Mouse (Mus musculus) CH12.LX (cell line): Measurements from ENCODE around the gene Zswim5.

ENCODE experiments used
- CTCF ChIP-seq, 2 experiments: IDR thresholded peaks in 1 of 2; conservative IDR thresholded peaks in 1 of 2; 2 replicates each; pipeline ENCODE4 v1.5.1; 2011 to 2012; ENCODE audit warnings: low read depth in 2 of 2, low read length in 2 of 2, improper control_type of control experiment in 1 of 2, inconsistent platforms in 1 of 2, mild to moderate bottlenecking in 1 of 2, moderate library complexity in 1 of 2
- ETS1 ChIP-seq: conservative IDR thresholded peaks from 2 replicates; pipeline ENCODE4 v1.6.1; 2012; ENCODE audit warnings: low read depth, mild to moderate bottlenecking, inconsistent platforms, low read length, improper control_type of control experiment, moderate library complexity
- GABPA ChIP-seq: IDR thresholded peaks from 2 replicates; pipeline ENCODE4 v1.6.1; 2012; ENCODE audit warnings: low read depth, low read length, improper control_type of control experiment, inconsistent platforms; ENCODE audit not compliant: insufficient replicate concordance
- HCFC1 ChIP-seq: IDR thresholded peaks from 2 replicates; pipeline ENCODE4 v1.6.1; 2012; ENCODE audit warnings: low read depth, mild to moderate bottlenecking, inconsistent platforms, low read length, improper control_type of control experiment
- IRF4 ChIP-seq: IDR thresholded peaks from 2 replicates; pipeline ENCODE4 v1.6.1; 2014; ENCODE audit warnings: low read depth, mild to moderate bottlenecking, inconsistent platforms, low read length, improper control_type of control experiment
- MAX ChIP-seq: IDR thresholded peaks from 2 replicates; pipeline ENCODE4 v1.6.1; 2011; ENCODE audit warnings: low read length, improper control_type of control experiment
- MAZ ChIP-seq: IDR thresholded peaks from 2 replicates; pipeline ENCODE4 v1.6.1; 2012; ENCODE audit warnings: low read depth, mild to moderate bottlenecking, inconsistent platforms, low read length, improper control_type of control experiment, moderate library complexity
- POLR2A ChIP-seq: IDR thresholded peaks from 2 replicates; pipeline ENCODE4 v1.6.1; 2011; ENCODE audit warnings: low read depth, mild to moderate bottlenecking, improper control_type of control experiment, low read length
- ZKSCAN1 ChIP-seq: IDR thresholded peaks from 2 replicates; pipeline ENCODE4 v1.6.1; 2012; ENCODE audit warnings: low read depth, inconsistent platforms, low read length, improper control_type of control experiment, borderline replicate concordance
- ZNF384 ChIP-seq: IDR thresholded peaks from 2 replicates; pipeline ENCODE4 v1.6.1; 2012; ENCODE audit warnings: low read depth, low read length, improper control_type of control experiment, inconsistent platforms

- no peak for TF ChIP-seq CTCF (conservative IDR thresholded peaks at IDR 0.05 in 1 of 2, IDR thresholded peaks at IDR 0.05 in 1 of 2; ENCODE audit: low read depth in 2 of 2, low read length in 2 of 2)
- no peak for TF ChIP-seq MAX
- TF ChIP-seq ETS1: no peak
- no peak for TF ChIP-seq ZNF384
- TF ChIP-seq HCFC1: no peak
- TF ChIP-seq IRF4: no peak
- no peak for TF ChIP-seq ZKSCAN1
- TF ChIP-seq POLR2A: no peak
- TF ChIP-seq GABPA: no peak
- TF ChIP-seq MAZ: no peak
These were observed 36.1 kb downstream of the Zswim5 start for GRCm38 (mm10) chr4:116913318-116913717.
